Mouse (Mus musculus): Measurements from ENCODE around the gene Lcn12. TPM values are rescaled to one million over a fixed set of nuclear protein-coding genes. Genes with fewer than 3 reads are reported as not detected.
A peak's percentile ranks its signal among the peaks of the same experiment; 100 is the strongest.

Gene Lcn12
- polyA plus RNA-seq, 2 experiments: not detected

DNA sequence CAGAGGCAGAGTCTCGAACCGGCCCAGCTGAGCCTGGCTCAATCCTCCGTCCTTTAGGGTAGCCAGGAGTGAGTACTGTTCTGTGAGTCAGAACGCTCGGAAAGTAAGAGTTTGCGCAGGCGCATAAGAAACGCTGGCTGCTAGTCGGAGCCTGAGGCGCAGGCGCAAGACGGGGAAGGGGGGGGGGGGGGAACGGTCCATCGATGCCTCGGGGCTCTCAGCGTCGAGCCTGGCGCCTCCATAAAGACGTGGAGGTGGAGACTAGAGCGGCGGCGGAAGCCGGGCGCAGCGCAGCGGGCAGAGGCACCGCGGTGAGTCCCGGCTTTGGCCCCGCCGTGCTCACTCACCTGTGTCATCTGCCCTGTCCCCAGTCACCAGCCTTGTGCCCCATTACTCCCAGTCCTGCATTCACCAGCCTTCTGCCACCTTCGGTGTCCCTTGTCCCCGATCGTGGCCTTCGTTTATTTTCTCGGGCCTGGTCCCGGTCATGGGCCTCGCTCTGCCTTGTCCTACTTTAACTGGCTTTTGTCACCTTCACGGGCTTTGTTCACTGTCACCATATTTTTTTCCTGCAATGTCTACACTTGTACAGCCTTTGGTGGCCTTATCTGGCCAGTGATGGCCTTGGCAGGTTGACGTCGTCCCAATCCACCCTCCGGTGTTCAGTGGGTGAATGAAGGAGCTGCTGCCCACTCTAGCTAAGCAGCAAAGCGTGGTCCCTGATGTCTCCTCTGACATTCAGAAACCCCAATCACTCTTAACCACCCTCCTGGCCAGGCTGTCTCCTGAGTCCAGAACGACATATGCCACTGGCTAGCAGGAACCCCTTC lies 7.1 kb upstream of the Lcn12 start, which contains the start of gene Fbxw5:
TSS of gene Fbxw5 (plus strand) at position 175 of the 830 bp plus-strand sequence.
- DNase-seq (ENCODE audit: low read depth in 3 of 3, low spot score in 3 of 3): peak; percentile 85 to 87 (median 87)
- peak within 1 kb of the TSS; percentile 97 for H3K4me2 ChIP-seq (ENCODE audit: low read depth)
- H3K9me3 ChIP-seq (ENCODE audit: control insufficient read depth, low read length): no peaks in the 10 kb centered on the region
- WGBS (ENCODE audit: insufficient replicate concordance): under 1% methylated on average over 42 of the region's 44 CpGs
- peak within 1 kb of the TSS; percentile 95 for H3K9ac ChIP-seq (replicated peaks)
- ATAC-seq (ENCODE audit: insufficient read depth): peak; percentile 80
- H3K4me3 ChIP-seq (ENCODE audit: insufficient read depth in 1 of 2, low read depth in 2 of 2, low read length in 2 of 2): peak within 1 kb of the TSS; percentile 90 to 94
- H3K36me3 ChIP-seq (replicated peaks; ENCODE audit: control insufficient read depth, insufficient read depth, low read depth): peaks cover 3% of the 10 kb centered on the region; the same call in 1 of the 2 replicates
- peak within 1 kb of the TSS; percentile 80 for H3K27ac ChIP-seq
- H3K27me3 ChIP-seq (ENCODE audit: control insufficient read depth, insufficient read depth, low read length): no peaks in the 10 kb centered on the region
- no peak for TF ChIP-seq EP300 (IDR thresholded peaks at IDR 0.05; ENCODE audit: low read depth)
- no peak for TF ChIP-seq CTCF (IDR thresholded peaks at IDR 0.05; ENCODE audit: low read depth)
- H3K4me1 ChIP-seq (replicated peaks; ENCODE audit: control insufficient read depth in 2 of 2, insufficient read depth in 2 of 2, low read length in 1 of 2): peaks cover 25 to 37% of the 10 kb centered on the region in 2 experiments

DNA sequence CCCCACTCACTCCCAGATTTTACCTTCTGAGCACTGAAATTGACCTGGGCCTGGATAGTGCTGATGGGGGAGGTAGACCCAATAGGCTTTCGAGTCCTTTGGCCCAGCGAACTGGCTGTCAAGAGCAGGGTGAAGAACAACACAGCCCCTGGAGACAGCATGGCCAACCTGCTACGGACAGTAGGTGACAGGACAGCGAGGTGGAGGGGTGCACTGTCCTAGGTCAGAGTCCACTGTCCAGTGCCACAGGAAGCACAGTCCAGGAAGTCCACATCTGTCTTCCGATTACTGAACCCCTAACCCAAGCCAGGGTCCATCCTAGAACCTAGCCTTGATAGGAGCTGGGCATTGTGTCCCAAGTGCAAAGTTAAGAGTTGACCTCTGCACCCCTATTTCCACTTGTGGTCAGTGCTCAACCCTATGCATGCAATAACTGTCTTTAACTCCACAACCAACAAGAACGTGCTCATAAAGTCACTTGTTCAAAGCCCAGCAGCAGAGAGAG lies 6.4 kb upstream of the Lcn12 start:
- peaks cover 25 to 37% of the 10 kb centered on the region in 2 experiments for H3K4me1 ChIP-seq (replicated peaks; ENCODE audit: control insufficient read depth in 2 of 2, insufficient read depth in 2 of 2, low read length in 1 of 2)
- no peak for DNase-seq (ENCODE audit: low read depth in 3 of 3, low spot score in 3 of 3)
- no peak for TF ChIP-seq EP300 (IDR thresholded peaks at IDR 0.05; ENCODE audit: low read depth)
- TF ChIP-seq CTCF (IDR thresholded peaks at IDR 0.05; ENCODE audit: low read depth): no peak
- WGBS (ENCODE audit: insufficient replicate concordance): 55% methylated on average over 6 of the region's 6 CpGs
- peak; percentile 11 for ATAC-seq (ENCODE audit: insufficient read depth)
- H3K4me3 ChIP-seq (ENCODE audit: insufficient read depth in 1 of 2, low read depth in 2 of 2, low read length in 2 of 2): peak overlapping the region; percentile 61 to 90
- H3K9ac ChIP-seq (replicated peaks): peak overlapping the region; percentile 95
- H3K27me3 ChIP-seq (ENCODE audit: control insufficient read depth, insufficient read depth, low read length): no peaks in the 10 kb centered on the region
- no peaks in the 10 kb centered on the region for H3K9me3 ChIP-seq (ENCODE audit: control insufficient read depth, low read length)
- peaks cover 3% of the 10 kb centered on the region; the same call in 1 of the 2 replicates for H3K36me3 ChIP-seq (replicated peaks; ENCODE audit: control insufficient read depth, insufficient read depth, low read depth)
- peak overlapping the region; percentile 48 for H3K27ac ChIP-seq
- peak overlapping the region; percentile 97 for H3K4me2 ChIP-seq (ENCODE audit: low read depth)

DNA sequence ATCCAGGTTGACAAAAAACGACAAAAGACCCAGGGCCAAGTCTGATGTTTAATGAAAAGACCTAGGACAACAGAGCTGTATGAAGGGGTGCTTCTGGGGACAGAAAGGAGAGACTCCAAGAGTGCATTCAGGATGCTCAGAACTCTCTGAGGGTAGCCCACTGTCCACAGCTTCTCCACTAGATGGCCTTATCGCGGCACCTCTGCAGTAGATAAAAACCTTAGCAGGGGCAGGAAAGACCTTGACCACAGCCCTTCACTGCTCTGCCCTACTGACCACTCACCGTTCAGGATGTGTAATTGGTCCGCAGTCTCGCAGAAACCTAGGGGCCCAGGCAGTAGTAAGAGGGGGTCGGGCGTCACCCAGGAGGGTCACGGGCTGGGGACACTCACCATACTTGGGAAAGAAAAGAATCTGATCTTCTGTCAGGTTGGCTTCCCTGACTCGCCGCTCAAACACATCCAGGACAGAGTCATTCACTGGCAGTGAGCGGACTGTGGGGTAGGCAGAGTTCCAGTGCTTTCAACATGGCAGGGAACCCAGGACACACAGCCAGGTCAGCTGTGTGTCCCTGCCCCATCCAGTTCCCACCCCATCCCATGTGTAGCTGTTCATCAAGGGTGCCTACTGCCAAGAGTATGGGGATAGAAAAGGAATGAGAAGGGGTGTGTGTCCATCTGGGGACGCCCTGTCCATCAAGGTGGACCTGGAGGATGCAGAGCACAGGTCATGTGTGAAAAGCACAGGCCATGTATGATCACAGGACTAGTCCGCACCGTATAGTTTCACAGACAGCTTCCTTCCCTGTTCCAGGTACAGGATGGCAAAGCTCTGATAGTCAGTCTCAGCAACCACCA lies 5.1 kb upstream of the Lcn12 start:
- Histone ChIP-seq H3K27me3 (ENCODE audit: control insufficient read depth, insufficient read depth, low read length) (no peaks in the 10 kb centered on the region), H3K4me1 (replicated peaks; ENCODE audit: control insufficient read depth in 2 of 2, insufficient read depth in 2 of 2, low read length in 1 of 2) (peaks cover 25 to 37% of the 10 kb centered on the region in 2 experiments), H3K4me2 (ENCODE audit: low read depth) (no peak overlapping the region), H3K9me3 (ENCODE audit: control insufficient read depth, low read length) (no peaks in the 10 kb centered on the region), H3K36me3 (replicated peaks; ENCODE audit: control insufficient read depth, insufficient read depth, low read depth) (no peaks in the 10 kb centered on the region), H3K9ac (replicated peaks) (no peak overlapping the region), H3K4me3 (ENCODE audit: insufficient read depth in 1 of 2, low read depth in 2 of 2, low read length in 2 of 2) (no peak overlapping the region), H3K27ac (no peak overlapping the region)
- DNase-seq (ENCODE audit: low read depth in 3 of 3, low spot score in 3 of 3): no peak
- TF ChIP-seq EP300 (IDR thresholded peaks at IDR 0.05; ENCODE audit: low read depth) (no peak), CTCF (IDR thresholded peaks at IDR 0.05; ENCODE audit: low read depth) (no peak)
- WGBS (ENCODE audit: insufficient replicate concordance): 50% methylated on average over 15 of the region's 15 CpGs
- ATAC-seq (ENCODE audit: insufficient read depth): no peak

DNA sequence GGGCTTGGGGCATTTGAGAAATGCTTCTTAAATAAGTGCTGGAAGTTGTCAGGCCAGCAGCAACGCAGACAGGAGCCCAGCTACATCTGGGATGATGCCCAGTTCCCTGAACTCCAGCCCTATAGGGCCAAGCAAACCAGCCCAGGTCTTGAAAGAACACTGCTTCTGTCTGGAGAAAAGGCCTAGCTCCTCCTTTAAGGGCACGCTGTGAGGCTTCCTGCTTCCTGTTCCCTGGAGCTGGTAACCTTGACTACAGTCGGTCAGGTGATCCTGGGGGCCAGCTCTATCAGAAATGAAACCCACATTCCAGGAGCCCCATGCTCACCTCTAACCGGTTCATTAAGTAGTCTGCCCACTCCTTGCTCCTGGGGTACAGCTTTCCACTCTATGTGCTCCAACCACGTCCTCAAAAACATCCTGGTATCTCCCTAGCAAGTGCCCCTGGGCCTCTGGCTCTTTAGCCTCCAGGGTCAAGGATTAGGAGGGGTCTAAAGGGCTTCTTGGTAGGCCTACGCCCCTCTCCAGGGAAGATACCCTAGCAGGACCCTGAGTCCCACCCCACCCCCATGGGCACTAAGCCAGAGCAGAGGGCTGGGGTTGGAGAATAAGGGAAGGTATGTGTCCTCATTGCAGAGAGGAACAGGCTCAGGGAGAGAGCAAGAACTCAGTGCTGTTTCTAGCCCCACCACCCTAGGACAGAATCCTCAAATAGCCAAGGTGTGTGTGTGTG lies 4.3 kb upstream of the Lcn12 start:
- Histone ChIP-seq H3K27ac (no peak overlapping the region), H3K4me1 (replicated peaks; ENCODE audit: control insufficient read depth in 2 of 2, insufficient read depth in 2 of 2, low read length in 1 of 2) (peaks cover 20 to 29% of the 10 kb centered on the region in 2 experiments)
- TF ChIP-seq CTCF (IDR thresholded peaks at IDR 0.05; ENCODE audit: low read depth) (no peak), EP300 (IDR thresholded peaks at IDR 0.05; ENCODE audit: low read depth) (no peak)

More for the DNA sequence above, 4.3 kb upstream of the Lcn12 start:
- DNase-seq (ENCODE audit: low read depth in 3 of 3, low spot score in 3 of 3): no peak
- ATAC-seq (ENCODE audit: insufficient read depth): no peak
- WGBS (ENCODE audit: insufficient replicate concordance): 40% methylated on average over 6 of the region's 6 CpGs
- Histone ChIP-seq H3K27me3 (ENCODE audit: control insufficient read depth, insufficient read depth, low read length) (no peaks in the 10 kb centered on the region), H3K9ac (replicated peaks) (no peak overlapping the region), H3K4me2 (ENCODE audit: low read depth) (no peak overlapping the region), H3K36me3 (replicated peaks; ENCODE audit: control insufficient read depth, insufficient read depth, low read depth) (no peaks in the 10 kb centered on the region), H3K9me3 (ENCODE audit: control insufficient read depth, low read length) (no peaks in the 10 kb centered on the region), H3K4me3 (ENCODE audit: insufficient read depth in 1 of 2, low read depth in 2 of 2, low read length in 2 of 2) (no peak overlapping the region)
